Mouse (Mus musculus) embryonic fibroblast, embryonic 13.5 days (primary cell): ENCODE data around the gene Atf7. TPM values are rescaled to one million over a fixed set of nuclear protein-coding genes. Genes with fewer than 3 reads are reported as not detected.
"Not testable (repeated sequence)": the region's sequence is repeated elsewhere in the genome, so short reads cannot be mapped to it uniquely, and the experiment has no call there.

Experiments
- H3K27ac ChIP-seq: 2 replicates; pipeline ENCODE4 v1.5.1; 2012; ENCODE audit warnings: low read length, control low read depth, inconsistent platforms; ENCODE audit not compliant: insufficient read depth
- H3K4me1 ChIP-seq: 2 replicates; pipeline ENCODE4 v1.6.1; 2011; ENCODE audit warnings: low read length; ENCODE audit not compliant: control insufficient read depth, insufficient read depth
- H3K4me3 ChIP-seq: 2 replicates; pipeline ENCODE4 v1.5.1; 2011; ENCODE audit warnings: mild to moderate bottlenecking, control low read depth, low read length; ENCODE audit not compliant: insufficient read depth
- CTCF ChIP-seq: IDR thresholded peaks from 2 replicates; pipeline ENCODE4 v1.5.1; 2011; ENCODE audit warnings: mild to moderate bottlenecking, control low read depth, low read length, moderate library complexity, borderline replicate concordance; ENCODE audit not compliant: insufficient read depth
- POLR2A ChIP-seq: IDR thresholded peaks from 2 replicates; pipeline ENCODE4 v1.6.1; 2011; ENCODE audit warnings: low read depth, mild to moderate bottlenecking, control low read depth, low read length, moderate library complexity
- polyA plus RNA-seq: library from polyadenylated mRNA; stranded (reverse); fragments of >200 nt; gene quantifications from 2 replicates; pipeline ENCODE4 v1.2.4, GENCODE M21; 2011; ENCODE audit warnings: low read depth; ENCODE audit not compliant: missing spikeins, insufficient read length

Atf7 gene
- polyA plus RNA-seq, 1 experiment, result 68.7 TPM

DNA sequence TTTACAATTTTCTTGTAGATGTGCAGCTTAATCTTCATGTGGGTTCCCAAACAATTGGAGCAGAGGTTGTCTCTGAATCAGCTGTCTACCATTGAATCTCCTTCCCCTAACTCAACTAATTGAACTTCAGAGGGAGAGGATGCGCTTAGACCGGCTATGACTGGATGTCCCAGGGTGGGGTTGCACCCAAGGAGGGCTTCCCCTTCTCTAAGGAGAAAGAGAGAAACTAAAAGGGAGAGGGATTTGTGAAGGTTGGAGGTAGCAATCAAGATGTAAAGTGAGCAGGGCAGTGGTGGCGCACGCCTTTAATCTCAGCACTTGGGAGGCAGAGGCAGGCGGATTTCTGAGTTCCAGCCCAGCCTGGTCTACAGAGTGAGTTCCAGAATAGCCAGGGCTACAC lies 5.8 kb downstream of the Atf7 start:
- H3K4me3 ChIP-seq, result no peak overlapping the region
- TF ChIP-seq POLR2A (no peak), CTCF (no peak)
- H3K4me1 ChIP-seq, result no peaks in the 10 kb centered on the region
- no peak overlapping the region for H3K27ac ChIP-seq

DNA sequence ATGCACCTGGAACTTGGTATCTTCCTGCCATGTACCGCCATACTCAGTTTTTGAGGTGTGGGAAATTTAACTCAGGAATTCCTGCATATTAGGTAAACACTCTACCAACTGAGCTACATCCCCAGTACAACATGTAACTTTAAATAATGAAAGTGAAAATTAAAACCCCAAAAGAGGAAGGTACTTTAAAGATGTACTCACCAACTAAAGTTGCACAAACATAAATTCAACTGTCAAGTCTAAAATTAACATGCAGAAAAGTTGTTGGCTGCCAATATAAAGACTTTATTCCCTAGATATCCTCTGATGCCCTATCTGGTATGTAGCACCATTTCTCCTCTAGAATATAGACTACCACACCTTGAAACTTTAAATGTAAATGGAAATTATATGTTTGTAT lies 7.6 kb downstream of the Atf7 start:
- no peak overlapping the region for H3K4me3 ChIP-seq
- no peak overlapping the region for H3K27ac ChIP-seq
- H3K4me1 ChIP-seq, result no peaks in the 10 kb centered on the region
- no peak for TF ChIP-seq CTCF
- TF ChIP-seq POLR2A, result no peak

DNA sequence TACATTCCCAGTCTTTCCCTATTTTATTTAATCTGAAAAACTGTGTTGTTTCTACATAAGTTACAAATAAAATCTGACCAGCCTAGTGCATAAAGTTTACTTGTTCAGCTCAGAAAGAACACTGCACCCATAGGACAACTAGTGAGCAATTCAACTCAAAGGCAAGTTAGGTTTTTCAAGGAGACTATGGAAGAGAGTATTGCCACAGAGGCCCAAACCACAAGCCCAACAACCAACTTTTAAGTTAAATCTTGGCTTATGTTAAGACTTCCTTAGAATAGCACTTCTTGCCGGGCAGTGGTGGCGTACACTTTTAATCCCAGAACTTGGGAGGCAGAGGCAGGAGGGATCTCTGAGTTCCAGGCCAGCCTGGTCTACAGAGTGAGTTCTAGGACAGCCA lies 9.1 kb downstream of the Atf7 start:
- H3K4me3 ChIP-seq, result no peak overlapping the region
- no peaks in the 10 kb centered on the region for H3K4me1 ChIP-seq
- no peak overlapping the region for H3K27ac ChIP-seq
- TF ChIP-seq POLR2A (no peak), CTCF (no peak)

DNA sequence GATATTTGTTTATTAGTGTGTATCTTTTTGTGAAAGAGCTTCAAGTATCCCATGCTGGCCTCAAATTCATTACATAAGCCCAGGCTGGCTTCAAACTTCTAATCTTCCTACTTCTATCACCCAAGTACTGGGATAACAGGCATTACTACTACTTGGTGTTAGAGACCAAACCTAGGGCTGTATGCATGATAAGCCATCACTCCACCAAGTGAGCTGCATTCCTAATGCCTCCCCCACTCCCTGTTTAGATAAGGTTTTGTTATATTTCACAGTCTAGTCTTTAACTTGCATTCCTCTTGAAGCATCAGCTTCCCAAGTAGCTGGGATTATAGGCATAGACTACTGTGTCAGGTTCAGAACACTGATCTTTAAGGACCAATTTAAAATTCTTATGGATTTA lies 11.0 kb downstream of the Atf7 start:
- Histone ChIP-seq H3K4me3 (no peak overlapping the region), H3K4me1 (no peaks in the 10 kb centered on the region), H3K27ac (no peak overlapping the region)
- TF ChIP-seq CTCF, result no peak
- no peak for TF ChIP-seq POLR2A

DNA sequence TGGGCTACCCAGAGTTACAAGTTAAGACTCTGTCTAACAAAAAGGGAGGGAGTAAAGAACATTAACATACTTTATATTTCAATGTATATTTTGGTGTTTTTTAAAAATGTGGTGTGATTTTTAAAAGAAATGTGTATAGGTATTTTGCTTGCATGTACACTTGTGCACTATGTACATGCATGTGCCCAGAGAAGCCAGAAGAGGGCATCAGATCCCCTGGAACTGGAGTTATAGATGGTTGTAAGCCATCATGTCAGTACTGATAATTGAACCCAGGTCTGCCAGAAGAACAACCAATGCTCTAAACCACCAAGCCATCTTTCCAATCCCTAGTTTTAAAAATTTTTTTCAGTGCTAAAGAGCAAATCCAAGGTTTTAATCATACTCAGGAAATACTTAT lies 12.3 kb downstream of the Atf7 start:
- no peak for TF ChIP-seq POLR2A
- TF ChIP-seq CTCF, result no peak
- Histone ChIP-seq H3K27ac (no peak overlapping the region), H3K4me3 (no peak overlapping the region), H3K4me1 (no peaks in the 10 kb centered on the region)

DNA sequence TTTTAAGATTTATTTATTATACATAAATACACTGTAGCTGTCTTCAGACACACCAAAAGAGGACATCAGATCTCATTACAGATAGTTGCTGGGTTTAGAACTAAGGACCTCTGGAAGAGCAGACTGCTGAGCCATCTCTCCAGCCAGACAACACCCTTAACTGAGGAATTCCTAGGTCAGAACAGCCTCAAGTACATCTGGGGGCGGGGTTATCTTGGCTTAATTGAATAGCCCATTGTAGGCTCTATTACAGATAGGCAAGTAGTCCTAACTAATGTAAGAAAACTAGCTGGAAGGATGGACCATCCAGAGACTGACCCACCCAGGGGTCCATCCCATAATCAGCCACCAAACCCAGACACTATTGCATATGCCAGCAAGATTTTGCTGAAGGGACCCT lies 16.7 kb downstream of the Atf7 start:
- H3K27ac ChIP-seq, H3K4me1 ChIP-seq, H3K4me3 ChIP-seq: not testable (repeated sequence)

DNA sequence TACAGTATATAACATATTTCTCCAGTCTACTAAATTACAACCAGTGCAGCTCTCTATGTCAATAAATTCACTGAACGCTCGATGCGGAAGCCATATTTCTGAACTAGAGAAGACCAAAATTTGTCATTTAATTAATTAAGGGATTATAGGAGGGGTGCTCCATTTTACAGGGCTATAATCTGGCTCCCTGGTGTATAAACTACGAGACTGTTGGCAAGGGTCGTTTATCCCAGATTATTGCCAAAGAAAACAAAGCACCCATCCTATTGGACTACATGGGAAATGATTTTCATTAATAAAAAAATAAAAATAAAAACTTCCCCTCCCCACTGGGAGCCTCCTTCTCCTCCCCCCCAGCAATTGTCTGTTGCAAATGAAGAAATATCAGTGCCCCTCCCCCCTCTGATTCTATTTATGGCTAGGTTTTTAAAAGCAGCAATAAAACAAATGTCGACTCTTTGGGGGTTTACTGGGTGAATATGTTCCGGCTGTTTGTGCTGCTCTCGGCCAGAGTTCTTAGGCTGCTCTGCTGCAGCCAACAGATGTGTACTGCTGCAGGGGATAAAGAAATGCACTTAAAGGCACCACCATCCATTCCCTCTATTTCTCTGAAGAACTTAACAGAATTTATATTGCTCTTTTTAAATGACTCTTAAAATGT lies 31.1 kb downstream of the Atf7 start:
- H3K27ac ChIP-seq, result no peak overlapping the region

DNA sequence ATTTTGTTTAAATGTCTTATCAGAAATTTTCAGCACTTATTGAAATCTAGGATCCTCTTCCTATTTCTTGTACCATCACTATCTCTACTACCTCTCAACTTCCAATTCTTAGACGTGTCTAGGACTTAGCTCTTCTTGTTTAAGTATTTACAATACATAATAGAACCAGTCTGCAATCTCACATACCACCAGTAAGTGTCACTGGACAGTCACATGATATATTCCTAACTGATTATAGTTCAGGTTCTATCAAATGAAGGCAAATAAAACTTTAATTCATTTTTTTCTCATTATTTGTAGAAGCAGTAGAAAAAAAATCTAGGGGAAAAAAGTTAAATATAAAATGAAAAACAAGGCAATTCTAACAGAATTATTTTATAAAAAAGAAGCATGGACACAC lies 32.6 kb downstream of the Atf7 start:
- TF ChIP-seq CTCF (no peak), POLR2A (no peak)
- Histone ChIP-seq H3K27ac (no peak overlapping the region), H3K4me1 (no peaks in the 10 kb centered on the region)

More for the DNA sequence above, 31.1 kb downstream of the Atf7 start:
- H3K4me1 ChIP-seq, result no peaks in the 10 kb centered on the region
- no peak for TF ChIP-seq POLR2A
- TF ChIP-seq CTCF, result no peak
- no peak overlapping the region for H3K4me3 ChIP-seq

DNA sequence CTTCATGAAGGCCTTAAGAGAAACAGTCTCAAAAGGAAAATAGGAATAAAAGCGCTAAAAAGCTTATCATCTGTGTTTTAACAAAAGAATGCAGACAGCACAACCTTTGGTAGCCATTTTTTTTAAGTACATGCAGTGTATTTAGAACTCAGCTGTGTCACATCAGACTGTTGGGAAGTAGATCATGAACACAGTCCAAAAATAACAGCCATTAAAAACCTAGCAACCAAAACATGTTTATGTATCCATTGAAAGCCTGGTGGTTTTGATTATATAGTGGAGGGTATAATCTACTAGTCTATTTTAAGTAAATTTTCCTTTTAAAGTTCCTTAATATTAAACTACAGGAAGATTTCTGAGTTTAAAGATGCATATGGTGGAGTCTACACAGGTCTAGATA lies 34.7 kb downstream of the Atf7 start:
- H3K4me3 ChIP-seq, result no peak overlapping the region
- no peaks in the 10 kb centered on the region for H3K4me1 ChIP-seq
- no peak overlapping the region for H3K27ac ChIP-seq
- TF ChIP-seq CTCF, result no peak
- no peak for TF ChIP-seq POLR2A

More for the DNA sequence above, 32.6 kb downstream of the Atf7 start:
- no peak overlapping the region for H3K4me3 ChIP-seq

DNA sequence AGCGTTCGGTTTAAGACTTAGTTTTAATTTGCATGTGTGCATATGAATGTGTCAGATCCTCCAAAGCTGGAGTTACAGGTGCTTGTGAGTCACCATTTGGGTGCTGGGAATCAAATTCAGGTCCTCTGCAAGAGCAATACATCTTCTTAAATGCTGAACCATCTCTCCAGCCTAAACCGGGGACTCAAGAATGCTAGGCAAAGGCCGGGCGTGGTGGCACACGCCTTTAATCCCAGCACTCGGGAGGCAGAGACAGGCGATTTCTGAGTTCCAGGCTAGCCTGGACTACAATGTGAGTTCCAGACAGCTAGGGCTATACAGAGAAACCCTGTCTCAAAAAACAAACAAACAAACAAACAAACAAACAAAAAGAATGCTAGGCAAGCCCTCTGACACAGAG lies 35.4 kb downstream of the Atf7 start:
- Histone ChIP-seq H3K27ac (no peak overlapping the region), H3K4me1 (no peaks in the 10 kb centered on the region), H3K4me3 (no peak overlapping the region)
- TF ChIP-seq POLR2A (no peak), CTCF (no peak)

DNA sequence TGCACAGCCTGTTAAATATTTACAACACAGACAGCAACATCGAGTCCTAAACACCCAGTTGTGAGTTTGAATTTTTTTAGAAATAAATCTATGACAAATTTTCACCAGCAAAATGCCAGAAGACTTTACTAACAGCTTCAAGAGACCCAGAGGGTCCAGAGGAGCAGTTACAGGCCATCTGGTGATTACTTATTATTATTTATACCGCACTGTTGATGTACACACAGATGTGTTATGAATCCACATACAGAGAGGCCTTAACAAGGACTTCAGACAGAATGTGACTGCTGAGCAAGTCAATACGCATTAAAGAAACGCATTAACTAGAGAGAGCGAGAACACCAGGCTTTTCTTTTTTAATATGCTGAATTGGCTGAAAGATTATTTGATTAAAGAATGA lies 39.8 kb downstream of the Atf7 start:
- no peak overlapping the region for H3K27ac ChIP-seq

More for the DNA sequence above, 39.8 kb downstream of the Atf7 start:
- Histone ChIP-seq H3K4me3 (no peak overlapping the region), H3K4me1 (no peaks in the 10 kb centered on the region)
- TF ChIP-seq CTCF, result no peak
- no peak for TF ChIP-seq POLR2A
